Mouse (Mus musculus) fibroblast of lung, adult 2 months (primary cell): ENCODE measurements at regions not wholly inside any gene's neighbourhood (a gene's known extent, or its start where the extent isn't known, plus 50 kb on each side); places are given as distances from the start of the nearest gene placed in this dataset.
"Not testable (repeated sequence)": the region's sequence is repeated elsewhere in the genome, so short reads cannot be mapped to it uniquely, and the experiment has no call there.

Experiments
- DNase-seq: peaks from one replicate; pipeline ENCODE4 v3.0.0-alpha.2; 2011; ENCODE audit warnings: low read depth

- DNase-seq = no peak
Measured at GRCm38 (mm10) chr7:118320307-118320706, 76.8 kb upstream of the Smg1 start.

GRCm38 (mm10) chr7:118318432-118319135, 75.1 kb upstream of the Smg1 start:
- DNase-seq = no peak

GRCm38 (mm10) chr7:118314886-118315285, 71.4 kb upstream of the Smg1 start:
- DNase-seq = not testable (repeated sequence)

GRCm38 (mm10) chr7:118314228-118314658, 70.8 kb upstream of the Smg1 start:
- DNase-seq = no peak

- DNase-seq = no peak
Measured at GRCm38 (mm10) chr7:118313818-118314217, 70.3 kb upstream of the Smg1 start.

GRCm38 (mm10) chr7:118309733-118310132, 66.3 kb upstream of the Smg1 start:
- DNase-seq = no peak

GRCm38 (mm10) chr7:118308882-118309281, 65.4 kb upstream of the Smg1 start:
- DNase-seq = no peak

GRCm38 (mm10) chr7:118304812-118305211, 61.3 kb upstream of the Smg1 start:
- DNase-seq = peak; percentile 37

GRCm38 (mm10) chr7:118304338-118304737, 60.9 kb upstream of the Smg1 start:
- DNase-seq = no peak

GRCm38 (mm10) chr7:118303921-118304320, 60.5 kb upstream of the Smg1 start:
- no peak for DNase-seq

- DNase-seq = peak; percentile 83
Measured at GRCm38 (mm10) chr7:118300678-118301342, 57.3 kb upstream of the Smg1 start.

GRCm38 (mm10) chr7:118297613-118298012, 54.1 kb upstream of the Smg1 start:
- DNase-seq = peak; percentile 63

- no peak for DNase-seq
Measured at GRCm38 (mm10) chr7:118296856-118297518, 53.5 kb upstream of the Smg1 start.

- no peak for DNase-seq
Measured at GRCm38 (mm10) chr7:118295855-118296254, 52.4 kb upstream of the Smg1 start.

GRCm38 (mm10) chr7:118295275-118295674, 51.8 kb upstream of the Smg1 start:
- no peak for DNase-seq

GRCm38 (mm10) chr7:118294637-118295036, 51.2 kb upstream of the Smg1 start:
- no peak for DNase-seq
